Mouse (Mus musculus) adipocyte (in vitro differentiated cells): ENCODE data around the gene 1110032A03Rik.

ENCODE experiments used
- DNase-seq: peaks from one replicate; pipeline ENCODE4 v3.0.0-alpha.2; 2016; ENCODE audit warnings: low spot score

1110032A03Rik gene

GRCm38 (mm10) chr9:50774991-50775612, at the start of gene 1110032A03Rik, which contains the start of gene Alg9:
Gene 1110032A03Rik (minus strand): TSS chr9:50775520.
Gene Alg9 (plus strand): TSS chr9:50775019.
- DNase-seq: peak; percentile 86

- no peak for DNase-seq
Measured at GRCm38 (mm10) chr9:50823779-50824453, 48.6 kb upstream of the 1110032A03Rik start.

GRCm38 (mm10) chr9:50822216-50822615, 46.9 kb upstream of the 1110032A03Rik start:
- DNase-seq: no peak

- no peak for DNase-seq
Measured at GRCm38 (mm10) chr9:50821651-50822050, 46.3 kb upstream of the 1110032A03Rik start.

GRCm38 (mm10) chr9:50819716-50820115, 44.4 kb upstream of the 1110032A03Rik start:
- no peak for DNase-seq

GRCm38 (mm10) chr9:50818050-50818449, 42.7 kb upstream of the 1110032A03Rik start:
- DNase-seq: no peak

- DNase-seq: no peak
Measured at GRCm38 (mm10) chr9:50816512-50816911, 41.2 kb upstream of the 1110032A03Rik start.

GRCm38 (mm10) chr9:50815666-50816065, 40.3 kb upstream of the 1110032A03Rik start:
- DNase-seq: no peak

GRCm38 (mm10) chr9:50813796-50814195, 38.5 kb upstream of the 1110032A03Rik start:
- no peak for DNase-seq

- DNase-seq: no peak
Measured at GRCm38 (mm10) chr9:50811746-50812145, 36.4 kb upstream of the 1110032A03Rik start.

GRCm38 (mm10) chr9:50811187-50811586, 35.9 kb upstream of the 1110032A03Rik start:
- DNase-seq: no peak

GRCm38 (mm10) chr9:50809146-50809545, 33.8 kb upstream of the 1110032A03Rik start:
- DNase-seq: peak; percentile 77

GRCm38 (mm10) chr9:50808471-50808870, 33.2 kb upstream of the 1110032A03Rik start:
- DNase-seq: peak; percentile 91

GRCm38 (mm10) chr9:50803055-50803671, 27.8 kb upstream of the 1110032A03Rik start:
- DNase-seq: no peak

- peak; percentile 79 for DNase-seq
Measured at GRCm38 (mm10) chr9:50800985-50801384, 25.7 kb upstream of the 1110032A03Rik start.

GRCm38 (mm10) chr9:50798368-50798767, 23.0 kb upstream of the 1110032A03Rik start:
- peak; percentile 66 for DNase-seq

GRCm38 (mm10) chr9:50797641-50798040, 22.3 kb upstream of the 1110032A03Rik start:
- DNase-seq: peak; percentile 84

- peak; percentile 71 for DNase-seq
Measured at GRCm38 (mm10) chr9:50796776-50797175, 21.5 kb upstream of the 1110032A03Rik start.

- DNase-seq: peak; percentile 64
Measured at GRCm38 (mm10) chr9:50795266-50795665, 19.9 kb upstream of the 1110032A03Rik start.

- peak; percentile 38 for DNase-seq
Measured at GRCm38 (mm10) chr9:50782155-50782554, 6.8 kb upstream of the 1110032A03Rik start.

GRCm38 (mm10) chr9:50776162-50776760, 941 bp upstream of the 1110032A03Rik start:
- no peak for DNase-seq

- DNase-seq: no peak
Measured at GRCm38 (mm10) chr9:50775662-50776126, 374 bp upstream of the 1110032A03Rik start.
